Mouse (Mus musculus): ENCODE measurements around the gene Rrp15. TPM values are rescaled to one million over a fixed set of nuclear protein-coding genes. Genes with fewer than 3 reads are reported as not detected.
A peak's percentile ranks its signal among the peaks of the same experiment; 100 is the strongest.

The Rrp15 gene
- polyA plus RNA-seq (2015; fragmentation: Nextera tagmentation; extraction: Ambion mirVana), result 37.1 and 39.6 TPM in 2 replicates

DNA sequence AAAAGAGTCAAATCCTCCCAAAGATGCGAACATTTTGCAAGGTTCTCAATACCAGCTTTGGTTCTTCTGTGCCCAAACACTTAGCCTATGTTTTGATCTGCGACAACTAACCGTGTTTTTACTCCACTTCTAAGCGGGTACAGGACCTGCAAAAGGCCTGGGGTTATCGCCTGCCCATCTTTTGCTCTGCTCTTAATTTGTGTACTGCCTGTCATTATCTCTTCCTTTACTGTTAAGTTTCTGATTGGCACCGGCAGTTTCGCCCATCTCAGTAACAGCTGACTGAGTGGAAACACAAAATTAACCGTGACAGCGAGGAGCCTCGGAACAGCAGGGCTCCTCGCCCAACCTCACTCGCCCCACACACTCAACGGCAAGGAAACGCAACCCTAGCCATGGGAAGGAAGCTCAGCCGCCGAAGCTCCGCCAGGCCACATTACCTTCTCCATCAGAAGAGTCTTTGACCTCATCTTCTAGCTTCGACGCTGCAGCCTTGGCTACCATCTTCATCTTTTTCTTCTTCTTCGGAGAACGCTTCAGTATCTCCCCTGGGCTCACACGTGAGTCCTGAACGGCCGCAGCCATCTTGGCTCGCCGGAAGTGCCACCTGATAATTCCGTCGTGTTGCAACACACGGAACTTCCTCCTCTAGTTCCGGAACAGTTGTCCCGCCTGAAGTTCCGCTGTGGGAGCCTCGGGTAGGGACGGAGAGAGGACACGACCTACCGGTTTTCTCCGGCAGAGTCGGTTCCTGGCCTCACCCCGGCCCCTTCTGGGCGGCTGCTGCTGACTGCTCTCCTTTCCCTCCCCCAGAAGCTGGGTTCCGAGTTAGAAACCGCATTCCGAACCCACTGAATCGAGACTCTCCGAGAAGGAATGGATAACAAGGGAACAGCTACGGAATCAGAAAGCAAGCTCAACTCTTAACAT lies at the start of gene Rrp15:
TSS of gene Rrp15 (minus strand) at position 635 of the 930 bp plus-strand sequence.
- peak within 1 kb of the TSS; percentile 82 for H3K27ac ChIP-seq (ENCODE audit: low read length)
- peak within 1 kb of the TSS; percentile 79 for H3K4me2 ChIP-seq (ENCODE audit: low read length)
- peak within 1 kb of the TSS; percentile 93 for H3K4me3 ChIP-seq (replicated peaks; ENCODE audit: low read length)
- ATAC-seq, result peak; percentile 93
- peaks cover 18% of the 10 kb centered on the region for H3K4me1 ChIP-seq (replicated peaks; ENCODE audit: control insufficient read depth, insufficient read depth, low read length)
- H3K9ac ChIP-seq (replicated peaks; ENCODE audit: low read depth, low read length), result peak within 1 kb of the TSS; percentile 95
- no peaks in the 10 kb centered on the region for H3K36me3 ChIP-seq (ENCODE audit: control insufficient read depth, insufficient read depth)
- H3K27me3 ChIP-seq (replicated peaks; ENCODE audit: control insufficient read depth, insufficient read depth, low read length), result no peaks in the 10 kb centered on the region
- no peaks in the 10 kb centered on the region for H3K9me3 ChIP-seq (ENCODE audit: control insufficient read depth, low read length)
- under 1% methylated on average over 46 of the region's 46 CpGs for WGBS

DNA sequence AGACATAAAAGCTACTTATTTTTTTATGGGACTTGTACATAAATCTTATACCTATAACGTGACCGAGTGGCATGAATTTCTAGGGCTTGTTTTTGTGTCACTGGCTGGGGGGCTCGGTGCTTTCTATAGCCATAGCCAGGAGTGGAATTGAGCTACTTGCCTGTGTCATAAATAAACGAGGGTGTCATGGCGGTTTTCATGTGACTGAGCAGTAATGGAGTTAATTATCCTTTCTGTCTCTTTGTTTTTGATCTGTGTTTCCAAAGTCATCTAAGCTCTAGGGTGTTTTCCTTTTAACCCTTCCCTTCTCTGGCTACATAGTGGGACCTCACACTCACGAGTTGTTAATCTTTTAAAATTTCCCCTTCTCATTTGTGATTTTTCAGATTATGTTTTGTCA lies 48.8 kb upstream of the Rrp15 start:
- ATAC-seq, result no peak
- H3K9ac ChIP-seq (replicated peaks; ENCODE audit: low read depth, low read length), result no peak overlapping the region
- H3K36me3 ChIP-seq (ENCODE audit: control insufficient read depth, insufficient read depth), result no peaks in the 10 kb centered on the region
- no peaks in the 10 kb centered on the region for H3K9me3 ChIP-seq (ENCODE audit: control insufficient read depth, low read length)
- no peaks in the 10 kb centered on the region for H3K4me1 ChIP-seq (replicated peaks; ENCODE audit: control insufficient read depth, insufficient read depth, low read length)
- WGBS, result 25% methylated on average over 6 of the region's 6 CpGs
- no peak overlapping the region for H3K4me2 ChIP-seq (ENCODE audit: low read length)
- H3K27ac ChIP-seq (ENCODE audit: low read length), result no peak overlapping the region
- H3K4me3 ChIP-seq (replicated peaks; ENCODE audit: low read length), result no peak overlapping the region
- no peaks in the 10 kb centered on the region for H3K27me3 ChIP-seq (replicated peaks; ENCODE audit: control insufficient read depth, insufficient read depth, low read length)

DNA sequence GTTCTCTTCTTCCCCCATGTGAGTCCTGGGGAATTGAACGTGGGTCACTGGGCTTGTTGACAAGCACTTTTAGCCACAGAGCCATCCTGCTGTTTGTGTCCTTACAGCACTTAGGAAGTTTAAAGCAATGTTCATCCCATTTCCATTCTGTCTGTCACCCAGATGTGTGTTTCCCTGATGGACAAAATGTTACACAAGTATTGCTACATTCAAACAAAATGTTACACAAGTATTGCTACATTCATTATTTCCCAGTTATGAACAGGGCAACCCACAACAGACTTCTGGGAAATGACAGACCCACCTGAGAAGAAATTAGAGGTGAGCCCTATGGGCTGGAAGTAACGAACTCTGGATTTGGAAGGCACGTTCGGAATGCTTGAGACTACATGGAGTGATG lies 36.2 kb upstream of the Rrp15 start:
- Histone ChIP-seq H3K4me1 (replicated peaks; ENCODE audit: control insufficient read depth, insufficient read depth, low read length) (no peaks in the 10 kb centered on the region), H3K9ac (replicated peaks; ENCODE audit: low read depth, low read length) (no peak overlapping the region), H3K4me3 (replicated peaks; ENCODE audit: low read length) (no peak overlapping the region), H3K9me3 (ENCODE audit: control insufficient read depth, low read length) (no peaks in the 10 kb centered on the region), H3K27me3 (replicated peaks; ENCODE audit: control insufficient read depth, insufficient read depth, low read length) (no peaks in the 10 kb centered on the region), H3K4me2 (ENCODE audit: low read length) (no peak overlapping the region), H3K27ac (ENCODE audit: low read length) (no peak overlapping the region), H3K36me3 (ENCODE audit: control insufficient read depth, insufficient read depth) (no peaks in the 10 kb centered on the region)
- 88% methylated on average over 4 of the region's 4 CpGs for WGBS
- no peak for ATAC-seq

DNA sequence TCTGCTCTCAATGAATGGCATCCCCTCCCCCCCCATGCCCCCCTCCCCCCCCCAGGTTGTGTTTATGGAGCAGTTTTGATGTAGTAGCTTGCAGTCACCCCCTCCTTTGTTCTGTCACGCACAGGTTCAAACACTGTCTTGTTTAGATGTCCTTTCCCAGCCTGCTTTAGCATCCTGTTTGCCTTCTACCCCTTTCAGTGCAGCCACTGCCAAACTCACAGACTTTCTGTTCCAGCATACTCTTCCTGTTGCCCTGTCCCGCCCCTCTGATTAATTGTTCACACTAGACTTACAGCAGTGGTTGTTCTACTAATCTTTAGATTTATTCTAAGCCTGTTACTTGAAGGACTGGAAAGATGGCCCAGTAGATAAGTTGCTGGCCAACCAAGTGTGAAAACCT lies 31.7 kb upstream of the Rrp15 start:
- no peak for ATAC-seq
- Histone ChIP-seq H3K27ac (ENCODE audit: low read length) (no peak overlapping the region), H3K4me1 (replicated peaks; ENCODE audit: control insufficient read depth, insufficient read depth, low read length) (no peaks in the 10 kb centered on the region), H3K4me3 (replicated peaks; ENCODE audit: low read length) (no peak overlapping the region), H3K9ac (replicated peaks; ENCODE audit: low read depth, low read length) (no peak overlapping the region), H3K4me2 (ENCODE audit: low read length) (no peak overlapping the region), H3K36me3 (ENCODE audit: control insufficient read depth, insufficient read depth) (no peaks in the 10 kb centered on the region), H3K9me3 (ENCODE audit: control insufficient read depth, low read length) (no peaks in the 10 kb centered on the region), H3K27me3 (replicated peaks; ENCODE audit: control insufficient read depth, insufficient read depth, low read length) (peaks cover 6% of the 10 kb centered on the region)
- WGBS, result 69% methylated on average over 2 of the region's 2 CpGs

DNA sequence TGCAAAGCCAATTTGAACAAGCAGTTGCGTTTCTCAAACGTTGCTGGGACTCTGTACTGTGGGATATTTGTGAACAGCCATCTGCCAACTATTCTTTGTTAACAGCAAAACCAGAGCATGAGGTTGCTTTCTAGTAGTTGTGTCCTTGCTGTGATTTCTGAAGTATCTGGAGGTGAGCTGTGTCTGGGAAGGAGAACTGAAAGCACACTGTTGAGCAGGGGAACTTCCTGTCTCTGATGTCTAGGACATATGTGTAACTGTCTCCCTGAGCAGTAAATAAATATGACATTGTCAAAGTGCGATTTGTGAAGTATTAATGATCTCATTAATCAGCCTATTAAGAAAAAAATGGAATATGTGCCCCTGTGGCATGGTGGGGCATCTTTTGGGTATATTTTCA lies 24.0 kb upstream of the Rrp15 start:
- ATAC-seq, result no peak
- H3K4me2 ChIP-seq (ENCODE audit: low read length), result no peak overlapping the region
- peaks cover 5% of the 10 kb centered on the region for H3K4me1 ChIP-seq (replicated peaks; ENCODE audit: control insufficient read depth, insufficient read depth, low read length)
- 41% methylated on average over 3 of the region's 3 CpGs for WGBS
- peaks cover 6% of the 10 kb centered on the region; the same call in 1 of the 2 replicates for H3K27me3 ChIP-seq (replicated peaks; ENCODE audit: control insufficient read depth, insufficient read depth, low read length)
- H3K9ac ChIP-seq (replicated peaks; ENCODE audit: low read depth, low read length), result no peak overlapping the region
- no peak overlapping the region for H3K4me3 ChIP-seq (replicated peaks; ENCODE audit: low read length)
- no peak overlapping the region for H3K27ac ChIP-seq (ENCODE audit: low read length)
- H3K9me3 ChIP-seq (ENCODE audit: control insufficient read depth, low read length), result no peaks in the 10 kb centered on the region
- no peaks in the 10 kb centered on the region for H3K36me3 ChIP-seq (ENCODE audit: control insufficient read depth, insufficient read depth)

DNA sequence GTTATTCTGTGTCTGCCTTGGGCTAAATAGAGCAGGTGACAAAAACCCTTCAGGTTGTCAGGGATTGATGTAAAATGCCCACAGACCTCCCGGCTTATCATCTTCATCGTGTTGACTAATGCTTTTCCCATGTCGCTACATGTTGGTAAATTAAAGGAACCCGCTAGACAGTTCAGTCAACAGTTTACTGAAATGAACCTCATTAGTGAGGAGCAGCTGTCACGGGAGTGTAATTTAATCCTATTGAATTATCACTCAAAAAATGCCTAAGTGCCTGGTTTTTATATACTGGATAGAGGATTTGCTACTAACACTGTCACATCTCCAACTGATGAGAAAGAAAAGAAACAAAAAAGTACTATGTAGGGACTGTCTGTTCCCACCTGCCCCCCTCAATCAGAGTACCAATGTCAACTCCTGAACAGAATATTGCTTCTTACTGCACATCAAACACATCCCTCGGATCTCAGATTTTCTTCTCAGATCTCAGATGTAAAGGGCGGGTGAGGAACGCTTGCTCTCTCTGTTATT lies 23.5 kb upstream of the Rrp15 start:
- Histone ChIP-seq H3K4me2 (ENCODE audit: low read length) (no peak overlapping the region), H3K27me3 (replicated peaks; ENCODE audit: control insufficient read depth, insufficient read depth, low read length) (peaks cover 1% of the 10 kb centered on the region; the same call in 1 of the 2 replicates), H3K27ac (ENCODE audit: low read length) (no peak overlapping the region), H3K4me1 (replicated peaks; ENCODE audit: control insufficient read depth, insufficient read depth, low read length) (peaks cover 5% of the 10 kb centered on the region), H3K9ac (replicated peaks; ENCODE audit: low read depth, low read length) (no peak overlapping the region), H3K9me3 (ENCODE audit: control insufficient read depth, low read length) (no peaks in the 10 kb centered on the region), H3K4me3 (replicated peaks; ENCODE audit: low read length) (no peak overlapping the region), H3K36me3 (ENCODE audit: control insufficient read depth, insufficient read depth) (no peaks in the 10 kb centered on the region)
- ATAC-seq, result peak; percentile 71
- 37% methylated on average over 8 of the region's 8 CpGs for WGBS

DNA sequence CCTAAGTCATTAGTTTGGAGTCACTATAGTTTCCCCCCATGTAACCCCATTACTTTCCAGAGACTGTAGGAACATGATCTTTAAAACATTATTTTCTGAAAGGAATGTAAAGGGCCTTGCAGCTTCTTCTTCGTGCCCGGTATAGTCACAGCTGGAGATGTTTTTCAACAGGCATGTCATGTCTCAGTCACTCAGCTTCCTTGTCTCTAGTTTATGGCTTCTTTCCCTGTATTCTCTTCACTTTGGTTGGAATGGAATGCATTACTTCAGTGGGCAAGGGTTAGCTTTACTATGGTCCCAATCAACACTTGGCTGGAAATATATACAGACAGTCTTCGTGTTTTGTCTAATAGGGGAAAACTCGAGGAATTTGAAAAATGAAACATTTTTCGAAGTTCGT lies 22.8 kb upstream of the Rrp15 start:
- Histone ChIP-seq H3K4me1 (replicated peaks; ENCODE audit: control insufficient read depth, insufficient read depth, low read length) (peaks cover 5% of the 10 kb centered on the region), H3K4me2 (ENCODE audit: low read length) (no peak overlapping the region), H3K27ac (ENCODE audit: low read length) (no peak overlapping the region), H3K27me3 (replicated peaks; ENCODE audit: control insufficient read depth, insufficient read depth, low read length) (no peaks in the 10 kb centered on the region), H3K36me3 (ENCODE audit: control insufficient read depth, insufficient read depth) (no peaks in the 10 kb centered on the region), H3K9ac (replicated peaks; ENCODE audit: low read depth, low read length) (no peak overlapping the region), H3K4me3 (replicated peaks; ENCODE audit: low read length) (no peak overlapping the region), H3K9me3 (ENCODE audit: control insufficient read depth, low read length) (no peaks in the 10 kb centered on the region)
- no peak for ATAC-seq
- 80% methylated on average over 6 of the region's 6 CpGs for WGBS

DNA sequence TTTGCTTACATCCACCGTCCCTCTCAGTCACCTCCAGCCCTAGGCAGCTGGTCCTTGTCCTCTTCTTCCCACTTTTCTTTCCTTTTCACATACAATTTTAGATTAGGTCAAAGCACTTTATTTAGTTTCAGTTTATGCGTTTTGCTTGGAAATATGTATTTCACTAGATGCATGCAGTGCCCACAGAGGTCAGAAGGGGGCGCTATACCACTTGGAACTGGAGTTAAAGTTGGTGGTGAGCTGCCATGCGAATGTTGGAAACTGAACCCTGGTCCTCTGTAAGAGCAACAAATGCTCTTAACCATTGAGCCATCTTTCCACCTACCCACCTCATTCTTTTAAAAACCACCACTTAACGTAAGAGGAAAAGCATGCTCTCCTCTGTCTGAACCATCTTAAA lies 21.5 kb upstream of the Rrp15 start:
- Histone ChIP-seq H3K9ac (replicated peaks; ENCODE audit: low read depth, low read length) (no peak overlapping the region), H3K4me1 (replicated peaks; ENCODE audit: control insufficient read depth, insufficient read depth, low read length) (peaks cover 5% of the 10 kb centered on the region), H3K4me3 (replicated peaks; ENCODE audit: low read length) (no peak overlapping the region), H3K27ac (ENCODE audit: low read length) (no peak overlapping the region), H3K9me3 (ENCODE audit: control insufficient read depth, low read length) (no peaks in the 10 kb centered on the region), H3K27me3 (replicated peaks; ENCODE audit: control insufficient read depth, insufficient read depth, low read length) (no peaks in the 10 kb centered on the region), H3K36me3 (ENCODE audit: control insufficient read depth, insufficient read depth) (no peaks in the 10 kb centered on the region), H3K4me2 (ENCODE audit: low read length) (no peak overlapping the region)
- WGBS, result 79% methylated on average over 5 of the region's 5 CpGs
- ATAC-seq, result no peak

DNA sequence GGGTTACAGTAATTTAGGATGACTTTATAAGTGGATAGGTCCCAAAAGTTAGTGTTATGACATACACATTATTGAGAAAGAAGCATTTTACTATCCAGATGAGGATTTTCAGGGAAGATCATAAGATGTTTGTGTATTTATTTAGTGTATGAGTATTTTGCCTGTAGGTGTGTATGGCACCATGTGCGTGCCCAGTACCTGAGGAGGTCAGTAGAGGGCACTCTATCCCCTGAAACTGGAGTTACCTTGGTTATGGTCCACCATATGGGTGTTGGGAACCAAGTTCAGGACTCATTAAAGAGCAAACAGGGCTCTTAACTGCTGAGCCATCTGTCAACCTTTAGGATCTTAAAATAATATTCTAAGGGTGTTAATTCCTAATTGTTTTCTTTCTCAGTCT lies 19.2 kb upstream of the Rrp15 start:
- no peaks in the 10 kb centered on the region for H3K27me3 ChIP-seq (replicated peaks; ENCODE audit: control insufficient read depth, insufficient read depth, low read length)
- H3K9me3 ChIP-seq (ENCODE audit: control insufficient read depth, low read length), result no peaks in the 10 kb centered on the region
- no peak overlapping the region for H3K27ac ChIP-seq (ENCODE audit: low read length)
- H3K36me3 ChIP-seq (ENCODE audit: control insufficient read depth, insufficient read depth), result no peaks in the 10 kb centered on the region
- ATAC-seq, result no peak
- no peak overlapping the region for H3K4me2 ChIP-seq (ENCODE audit: low read length)
- no peak overlapping the region for H3K9ac ChIP-seq (replicated peaks; ENCODE audit: low read depth, low read length)
- WGBS, result 88% methylated on average over 1 of the region's 1 CpGs
- H3K4me1 ChIP-seq (replicated peaks; ENCODE audit: control insufficient read depth, insufficient read depth, low read length), result peaks cover 7% of the 10 kb centered on the region
- H3K4me3 ChIP-seq (replicated peaks; ENCODE audit: low read length), result no peak overlapping the region

All from forebrain, embryonic 16.5 days (tissue).